Mouse (Mus musculus): ENCODE measurements around the gene Ing2. TPM values are rescaled to one million over a fixed set of nuclear protein-coding genes. Genes with fewer than 3 reads are reported as not detected.

The Ing2 gene
- polyA plus RNA-seq, 2 experiments, result 13.2 to 19.8 TPM

DNA sequence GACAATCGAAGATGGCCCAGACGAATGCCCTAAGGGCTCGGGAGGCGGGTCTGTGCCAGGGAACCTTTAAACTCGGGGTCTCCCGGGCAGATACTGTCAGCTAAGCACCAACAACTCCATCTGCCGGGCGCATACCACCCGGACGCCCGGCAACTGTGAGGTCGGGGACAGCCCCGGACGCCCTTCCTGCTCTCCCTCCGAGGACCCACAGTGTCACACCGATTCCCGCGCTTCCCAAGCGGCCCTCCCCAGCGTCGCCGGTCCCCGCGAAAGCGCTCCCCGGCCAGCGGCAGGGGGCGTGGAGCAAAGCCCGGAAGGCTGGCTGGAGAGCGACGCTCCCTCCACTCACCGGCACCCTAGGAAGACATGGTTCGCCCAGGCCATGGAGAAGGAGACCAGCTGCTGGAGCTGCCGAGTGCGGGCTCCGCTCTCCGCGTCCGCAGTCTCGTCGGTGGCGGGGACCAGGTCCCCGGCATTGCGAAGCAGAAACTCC, 37.9 kb upstream of the Ing2 start:
- peaks cover 24% of the 10 kb centered on the region for H3K36me3 ChIP-seq (ENCODE audit: control insufficient read depth, insufficient read depth, low read length)
- peaks cover 3% of the 10 kb centered on the region; the same call in 1 of the 2 replicates for H3K4me1 ChIP-seq (ENCODE audit: control insufficient read depth, insufficient read depth, low read length)
- H3K27ac ChIP-seq (replicated peaks; ENCODE audit: low read depth, low read length), result peak overlapping the region; percentile 94
- TF ChIP-seq POLR2A (IDR thresholded peaks at IDR 0.05; ENCODE audit: borderline replicate concordance, extremely low read depth, insufficient read depth, insufficient read length), result no peak
- H3K9ac ChIP-seq (ENCODE audit: low read depth, low read length, severe bottlenecking), result peak overlapping the region; percentile 83
- peak overlapping the region; percentile 96 for H3K4me3 ChIP-seq (replicated peaks; ENCODE audit: low read length)
- WGBS, result under 1% methylated on average over 43 of the region's 44 CpGs
- no peaks in the 10 kb centered on the region for H3K27me3 ChIP-seq (ENCODE audit: control insufficient read depth, insufficient read depth, low read length)
- peak; percentile 30 for DNase-seq (ENCODE audit: low spot score)
- ATAC-seq (ENCODE audit: low FRiP score, low read depth), result peak; percentile 20
- H3K4me2 ChIP-seq (replicated peaks; ENCODE audit: low read depth, low read length, severe bottlenecking), result peak overlapping the region; percentile 77
- H3K9me3 ChIP-seq (ENCODE audit: control insufficient read depth, low read length), result no peaks in the 10 kb centered on the region

DNA sequence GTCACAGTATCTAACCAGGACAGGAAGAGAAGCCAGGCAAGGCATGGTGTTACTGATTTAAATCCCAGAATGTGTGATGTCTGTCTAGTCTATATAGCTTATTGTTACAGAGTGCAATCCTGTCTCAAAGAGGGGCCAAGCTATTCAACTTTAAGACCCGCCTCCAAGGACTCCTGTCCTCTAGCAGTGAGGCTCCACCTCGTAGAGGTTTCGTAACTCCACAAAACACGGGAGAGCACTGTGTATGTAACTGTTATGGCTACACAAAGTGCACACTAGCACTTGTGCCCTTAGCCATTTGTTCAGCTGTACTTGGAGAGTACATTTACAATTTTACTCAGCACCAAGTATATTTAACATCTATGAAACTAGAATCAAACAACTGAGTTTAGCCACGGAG, 32.8 kb upstream of the Ing2 start:
- H3K4me2 ChIP-seq (replicated peaks; ENCODE audit: low read depth, low read length, severe bottlenecking), result no peak overlapping the region
- no peak for TF ChIP-seq POLR2A (IDR thresholded peaks at IDR 0.05; ENCODE audit: borderline replicate concordance, extremely low read depth, insufficient read depth, insufficient read length)
- no peaks in the 10 kb centered on the region for H3K9me3 ChIP-seq (ENCODE audit: control insufficient read depth, low read length)
- DNase-seq (ENCODE audit: low spot score), result no peak
- H3K27ac ChIP-seq (replicated peaks; ENCODE audit: low read depth, low read length), result no peak overlapping the region
- peaks cover 38% of the 10 kb centered on the region for H3K36me3 ChIP-seq (ENCODE audit: control insufficient read depth, insufficient read depth, low read length)
- ATAC-seq (ENCODE audit: low FRiP score, low read depth), result no peak
- 89% methylated on average over 5 of the region's 5 CpGs for WGBS
- no peaks in the 10 kb centered on the region for H3K27me3 ChIP-seq (ENCODE audit: control insufficient read depth, insufficient read depth, low read length)
- no peaks in the 10 kb centered on the region; the same call in 1 of the 2 replicates for H3K4me1 ChIP-seq (ENCODE audit: control insufficient read depth, insufficient read depth, low read length)
- H3K9ac ChIP-seq (ENCODE audit: low read depth, low read length, severe bottlenecking), result no peak overlapping the region
- H3K4me3 ChIP-seq (replicated peaks; ENCODE audit: low read length), result no peak overlapping the region

DNA sequence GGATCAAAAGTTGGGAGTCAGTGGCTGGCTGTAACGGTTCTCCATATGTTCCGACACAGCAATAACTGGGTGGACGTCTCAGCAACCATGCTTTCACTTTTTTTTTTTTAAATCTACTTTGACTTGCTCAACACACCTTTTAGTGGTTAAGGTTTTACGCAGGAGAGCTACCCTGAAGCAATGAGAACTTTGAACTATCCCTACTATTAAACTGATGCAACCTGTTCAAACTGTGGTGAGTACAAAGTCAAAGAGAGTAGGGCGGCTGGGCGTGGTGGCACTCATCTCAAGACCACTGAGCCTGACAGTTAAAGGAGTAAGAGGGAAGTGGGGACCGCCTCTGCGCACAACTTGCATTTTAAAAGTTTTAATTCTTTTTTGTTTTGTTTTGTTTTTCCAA, 31.4 kb upstream of the Ing2 start:
- DNase-seq (ENCODE audit: low spot score) (no peak), ATAC-seq (ENCODE audit: low FRiP score, low read depth) (no peak)
- Histone ChIP-seq H3K36me3 (ENCODE audit: control insufficient read depth, insufficient read depth, low read length) (peaks cover 33% of the 10 kb centered on the region), H3K4me1 (ENCODE audit: control insufficient read depth, insufficient read depth, low read length) (no peaks in the 10 kb centered on the region), H3K4me2 (replicated peaks; ENCODE audit: low read depth, low read length, severe bottlenecking) (no peak overlapping the region), H3K27ac (replicated peaks; ENCODE audit: low read depth, low read length) (no peak overlapping the region), H3K9me3 (ENCODE audit: control insufficient read depth, low read length) (no peaks in the 10 kb centered on the region), H3K27me3 (ENCODE audit: control insufficient read depth, insufficient read depth, low read length) (no peaks in the 10 kb centered on the region), H3K9ac (ENCODE audit: low read depth, low read length, severe bottlenecking) (no peak overlapping the region), H3K4me3 (replicated peaks; ENCODE audit: low read length) (no peak overlapping the region)
- no peak for TF ChIP-seq POLR2A (IDR thresholded peaks at IDR 0.05; ENCODE audit: borderline replicate concordance, extremely low read depth, insufficient read depth, insufficient read length)
- WGBS, result 88% methylated on average over 8 of the region's 8 CpGs

DNA sequence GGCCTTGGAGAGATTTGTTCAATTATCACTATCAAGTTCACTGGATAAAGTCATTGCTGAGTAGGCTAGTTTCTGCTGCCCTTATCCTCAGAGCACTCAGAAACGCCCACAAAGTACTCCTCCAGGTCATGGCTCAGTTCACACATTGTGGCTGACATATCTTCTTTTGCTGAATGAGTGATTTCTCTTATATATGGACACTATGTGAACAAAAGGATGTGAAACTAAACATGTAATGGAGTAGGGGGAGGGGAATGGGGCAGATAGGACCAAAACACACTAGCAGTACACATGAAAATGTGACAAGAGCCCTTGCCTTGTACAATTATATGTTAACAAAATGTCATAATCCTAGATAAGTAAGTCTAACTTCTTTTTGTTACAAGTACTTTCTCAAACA, 27.0 kb upstream of the Ing2 start:
- no peak for DNase-seq (ENCODE audit: low spot score)
- Histone ChIP-seq H3K27ac (replicated peaks; ENCODE audit: low read depth, low read length) (no peak overlapping the region), H3K9me3 (ENCODE audit: control insufficient read depth, low read length) (no peaks in the 10 kb centered on the region), H3K4me2 (replicated peaks; ENCODE audit: low read depth, low read length, severe bottlenecking) (no peak overlapping the region), H3K4me3 (replicated peaks; ENCODE audit: low read length) (no peak overlapping the region), H3K4me1 (ENCODE audit: control insufficient read depth, insufficient read depth, low read length) (no peaks in the 10 kb centered on the region), H3K27me3 (ENCODE audit: control insufficient read depth, insufficient read depth, low read length) (no peaks in the 10 kb centered on the region), H3K36me3 (ENCODE audit: control insufficient read depth, insufficient read depth, low read length) (peaks cover 8% of the 10 kb centered on the region; the same call in 1 of the 2 replicates), H3K9ac (ENCODE audit: low read depth, low read length, severe bottlenecking) (no peak overlapping the region)
- no peak for TF ChIP-seq POLR2A (IDR thresholded peaks at IDR 0.05; ENCODE audit: borderline replicate concordance, extremely low read depth, insufficient read depth, insufficient read length)
- no peak for ATAC-seq (ENCODE audit: low FRiP score, low read depth)
- WGBS, result 50% methylated on average over 1 of the region's 1 CpGs

DNA sequence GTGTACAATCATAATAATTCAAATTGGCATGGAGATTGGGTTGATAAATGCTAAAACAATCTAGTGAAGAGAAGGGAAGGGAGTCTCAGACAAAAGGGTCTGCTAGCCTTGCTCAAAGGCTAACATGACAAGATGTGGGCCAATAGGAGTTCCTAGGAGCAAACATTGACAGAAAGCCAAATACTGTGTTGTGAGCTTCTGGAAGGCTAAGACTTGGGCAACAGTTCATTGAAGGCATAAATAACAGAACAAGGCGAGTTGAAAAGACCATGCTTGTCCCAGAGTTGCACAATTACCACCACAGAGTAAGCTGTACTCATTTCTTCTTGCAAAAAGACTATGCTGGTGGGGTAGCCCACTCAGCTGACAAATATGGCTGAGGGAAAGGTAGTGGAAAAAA, 22.3 kb upstream of the Ing2 start:
- Histone ChIP-seq H3K27me3 (ENCODE audit: control insufficient read depth, insufficient read depth, low read length) (no peaks in the 10 kb centered on the region), H3K4me1 (ENCODE audit: control insufficient read depth, insufficient read depth, low read length) (no peaks in the 10 kb centered on the region), H3K4me3 (replicated peaks; ENCODE audit: low read length) (no peak overlapping the region), H3K27ac (replicated peaks; ENCODE audit: low read depth, low read length) (no peak overlapping the region), H3K9ac (ENCODE audit: low read depth, low read length, severe bottlenecking) (no peak overlapping the region), H3K36me3 (ENCODE audit: control insufficient read depth, insufficient read depth, low read length) (no peaks in the 10 kb centered on the region), H3K4me2 (replicated peaks; ENCODE audit: low read depth, low read length, severe bottlenecking) (no peak overlapping the region), H3K9me3 (ENCODE audit: control insufficient read depth, low read length) (no peaks in the 10 kb centered on the region)
- DNase-seq (ENCODE audit: low spot score) (no peak), ATAC-seq (ENCODE audit: low FRiP score, low read depth) (no peak)
- WGBS, result 61% methylated on average over 1 of the region's 1 CpGs
- no peak for TF ChIP-seq POLR2A (IDR thresholded peaks at IDR 0.05; ENCODE audit: borderline replicate concordance, extremely low read depth, insufficient read depth, insufficient read length)

All from limb, embryonic 14.5 days (tissue).